Mouse (Mus musculus): ENCODE results near the gene Spata32. TPM values are rescaled to one million over a fixed set of nuclear protein-coding genes. Genes with fewer than 3 reads are reported as not detected.
"Not testable (repeated sequence)": the region's sequence is repeated elsewhere in the genome, so short reads cannot be mapped to it uniquely, and the experiment has no call there.

Spata32 gene
- polyA plus RNA-seq, 1 experiment from 2014 or later, result not detected

GRCm38 (mm10) chr11:103236903-103237302, 18.7 kb upstream of the Spata32 start:
- H3K36me3 ChIP-seq (replicated peaks), result peaks cover 58% of the 10 kb centered on the region
- H3K4me3 ChIP-seq, result no peak overlapping the region
- no peaks in the 10 kb centered on the region for H3K27me3 ChIP-seq (ENCODE audit: poor library complexity, severe bottlenecking)
- no peaks in the 10 kb centered on the region for H3K9me3 ChIP-seq
- DNase-seq (ENCODE audit: extremely low spot score, low spot score), result no peak
- WGBS, result 93% methylated on average over 10 of the region's 10 CpGs
- no peak overlapping the region for H3K27ac ChIP-seq
- peaks cover 19% of the 10 kb centered on the region; the same call in 1 of the 2 replicates for H3K4me1 ChIP-seq

GRCm38 (mm10) chr11:103236431-103236830, 18.2 kb upstream of the Spata32 start:
- no peak for DNase-seq (ENCODE audit: extremely low spot score, low spot score)
- WGBS, result 77% methylated on average over 6 of the region's 6 CpGs
- Histone ChIP-seq H3K27ac (no peak overlapping the region), H3K9me3 (no peaks in the 10 kb centered on the region), H3K27me3 (ENCODE audit: poor library complexity, severe bottlenecking) (no peaks in the 10 kb centered on the region), H3K4me3 (no peak overlapping the region), H3K4me1 (peaks cover 14% of the 10 kb centered on the region; the same call in 1 of the 2 replicates), H3K36me3 (replicated peaks) (peaks cover 61% of the 10 kb centered on the region)

GRCm38 (mm10) chr11:103235702-103236101, 17.5 kb upstream of the Spata32 start:
- no peak for DNase-seq (ENCODE audit: extremely low spot score, low spot score)
- Histone ChIP-seq H3K4me1 (peaks cover 11% of the 10 kb centered on the region; the same call in 1 of the 2 replicates), H3K27ac (no peak overlapping the region), H3K4me3 (no peak overlapping the region), H3K9me3 (no peaks in the 10 kb centered on the region), H3K36me3 (replicated peaks) (peaks cover 63% of the 10 kb centered on the region), H3K27me3 (ENCODE audit: poor library complexity, severe bottlenecking) (no peaks in the 10 kb centered on the region)
- WGBS, result 81% methylated on average over 11 of the region's 11 CpGs

GRCm38 (mm10) chr11:103234447-103234846, 16.2 kb upstream of the Spata32 start:
- H3K4me1 ChIP-seq, result peaks cover 11% of the 10 kb centered on the region; the same call in 1 of the 2 replicates
- no peak overlapping the region for H3K4me3 ChIP-seq
- no peak for DNase-seq (ENCODE audit: extremely low spot score, low spot score)
- H3K36me3 ChIP-seq (replicated peaks), result peaks cover 63% of the 10 kb centered on the region
- 90% methylated on average over 1 of the region's 1 CpGs for WGBS
- H3K9me3 ChIP-seq, result peaks cover 2% of the 10 kb centered on the region; the same call in 1 of the 2 replicates
- no peak overlapping the region for H3K27ac ChIP-seq
- no peaks in the 10 kb centered on the region for H3K27me3 ChIP-seq (ENCODE audit: poor library complexity, severe bottlenecking)

- Histone ChIP-seq H3K27me3 (ENCODE audit: poor library complexity, severe bottlenecking) (no peaks in the 10 kb centered on the region), H3K36me3 (replicated peaks) (peaks cover 60% of the 10 kb centered on the region), H3K4me1 (peaks cover 11% of the 10 kb centered on the region; the same call in 1 of the 2 replicates), H3K9me3 (peaks cover 5% of the 10 kb centered on the region; the same call in 1 of the 2 replicates), H3K27ac (no peak overlapping the region), H3K4me3 (no peak overlapping the region)
- 30% methylated on average over 7 of the region's 7 CpGs for WGBS
- peak; percentile 69 for DNase-seq (ENCODE audit: extremely low spot score, low spot score)
These were observed 14.7 kb upstream of the Spata32 start for GRCm38 (mm10) chr11:103232966-103233365.

GRCm38 (mm10) chr11:103231367-103231766, 13.1 kb upstream of the Spata32 start:
- no peak for DNase-seq (ENCODE audit: extremely low spot score, low spot score)
- Histone ChIP-seq H3K36me3 (replicated peaks) (peaks cover 60% of the 10 kb centered on the region), H3K4me1 (peaks cover 11% of the 10 kb centered on the region; the same call in 1 of the 2 replicates), H3K27me3 (ENCODE audit: poor library complexity, severe bottlenecking) (no peaks in the 10 kb centered on the region), H3K27ac (no peak overlapping the region), H3K4me3 (no peak overlapping the region), H3K9me3 (peaks cover 5% of the 10 kb centered on the region; the same call in 1 of the 2 replicates)
- 93% methylated on average over 7 of the region's 7 CpGs for whole genome bisulfite sequencing

GRCm38 (mm10) chr11:103230626-103231025, 12.4 kb upstream of the Spata32 start:
- H3K36me3 ChIP-seq (replicated peaks), result peaks cover 62% of the 10 kb centered on the region
- H3K27ac ChIP-seq, result no peak overlapping the region
- H3K27me3 ChIP-seq (ENCODE audit: poor library complexity, severe bottlenecking), result no peaks in the 10 kb centered on the region
- 91% methylated on average over 19 of the region's 19 CpGs for WGBS
- no peak overlapping the region for H3K4me3 ChIP-seq
- H3K9me3 ChIP-seq, result peaks cover 5% of the 10 kb centered on the region; the same call in 1 of the 2 replicates
- no peak for DNase-seq (ENCODE audit: extremely low spot score, low spot score)
- peaks cover 11% of the 10 kb centered on the region; the same call in 1 of the 2 replicates for H3K4me1 ChIP-seq

- Histone ChIP-seq H3K9me3 (peaks cover 5% of the 10 kb centered on the region; the same call in 1 of the 2 replicates), H3K4me1 (peaks cover 18% of the 10 kb centered on the region), H3K27ac (no peak overlapping the region), H3K36me3 (replicated peaks) (peaks cover 72% of the 10 kb centered on the region), H3K27me3 (ENCODE audit: poor library complexity, severe bottlenecking) (no peaks in the 10 kb centered on the region), H3K4me3 (no peak overlapping the region)
- DNase-seq (ENCODE audit: extremely low spot score, low spot score), result no peak
- WGBS, result 96% methylated on average over 2 of the region's 2 CpGs
These were observed 11.4 kb upstream of the Spata32 start for GRCm38 (mm10) chr11:103229608-103230007.

GRCm38 (mm10) chr11:103223951-103224456, 5.8 kb upstream of the Spata32 start:
- Histone ChIP-seq H3K4me1 (peaks cover 16% of the 10 kb centered on the region), H3K27ac (peak overlapping the region; percentile 65), H3K36me3 (replicated peaks) (peaks cover 87% of the 10 kb centered on the region), H3K4me3 (no peak overlapping the region), H3K9me3 (no peaks in the 10 kb centered on the region), H3K27me3 (ENCODE audit: poor library complexity, severe bottlenecking) (peaks cover 17% of the 10 kb centered on the region)
- DNase-seq (ENCODE audit: extremely low spot score, low spot score), result no peak
- WGBS, result 68% methylated on average over 18 of the region's 18 CpGs

- H3K4me3 ChIP-seq, result no peak overlapping the region
- peaks cover 81% of the 10 kb centered on the region for H3K36me3 ChIP-seq (replicated peaks)
These were observed 5.2 kb upstream of the Spata32 start for GRCm38 (mm10) chr11:103223444-103223843.

GRCm38 (mm10) chr11:103222718-103223117, 4.5 kb upstream of the Spata32 start:
- Histone ChIP-seq H3K27me3 (ENCODE audit: poor library complexity, severe bottlenecking) (peaks cover 26% of the 10 kb centered on the region), H3K4me1 (peaks cover 25% of the 10 kb centered on the region), H3K36me3 (replicated peaks) (peaks cover 77% of the 10 kb centered on the region)
- H3K9me3 ChIP-seq; DNase-seq (ENCODE audit: extremely low spot score, low spot score); H3K4me3 ChIP-seq; H3K27ac ChIP-seq: not testable (repeated sequence)
- 91% methylated on average over 4 of the region's 4 CpGs for WGBS

More at GRCm38 (mm10) chr11:103223444-103223843, 5.2 kb upstream of the Spata32 start:
- Histone ChIP-seq H3K9me3 (no peaks in the 10 kb centered on the region), H3K4me1 (peaks cover 18% of the 10 kb centered on the region), H3K27me3 (ENCODE audit: poor library complexity, severe bottlenecking) (peaks cover 23% of the 10 kb centered on the region), H3K27ac (0 out of 2 replicates have a peak overlapping the region, but pooled peaks have one; percentile 65)
- WGBS, result 95% methylated on average over 10 of the region's 10 CpGs
- no peak for DNase-seq (ENCODE audit: extremely low spot score, low spot score)

GRCm38 (mm10) chr11:103221437-103221836, 3.2 kb upstream of the Spata32 start:
- no peak overlapping the region for H3K27ac ChIP-seq
- H3K36me3 ChIP-seq (replicated peaks), result peaks cover 64% of the 10 kb centered on the region
- H3K4me1 ChIP-seq, result peaks cover 28% of the 10 kb centered on the region
- H3K27me3 ChIP-seq (ENCODE audit: poor library complexity, severe bottlenecking), result peaks cover 37% of the 10 kb centered on the region
- H3K4me3 ChIP-seq, result no peak overlapping the region
- no peak for DNase-seq (ENCODE audit: extremely low spot score, low spot score)
- WGBS, result 93% methylated on average over 6 of the region's 6 CpGs
- H3K9me3 ChIP-seq, result no peaks in the 10 kb centered on the region

- Histone ChIP-seq H3K27me3 (ENCODE audit: poor library complexity, severe bottlenecking) (peaks cover 49% of the 10 kb centered on the region), H3K4me1 (peaks cover 24% of the 10 kb centered on the region), H3K4me3 (no peak overlapping the region), H3K27ac (no peak overlapping the region), H3K36me3 (replicated peaks) (peaks cover 50% of the 10 kb centered on the region), H3K9me3 (no peaks in the 10 kb centered on the region)
- WGBS, result 81% methylated on average over 4 of the region's 4 CpGs
- no peak for DNase-seq (ENCODE audit: extremely low spot score, low spot score)
These were observed 1.8 kb upstream of the Spata32 start for GRCm38 (mm10) chr11:103219995-103220394.
